Mouse (Mus musculus): Measurements from ENCODE around the gene Tmeff1.
"Not testable (repeated sequence)": the region's sequence is repeated elsewhere in the genome, so short reads cannot be mapped to it uniquely, and the experiment has no call there.

Tmeff1 gene

GRCm38 (mm10) chr4:48679728-48680127 is 94.8 kb downstream of the Tmeff1 start:
- not testable (repeated sequence) for DNase-seq

GRCm38 (mm10) chr4:48680214-48680613 is 95.2 kb downstream of the Tmeff1 start:
- no peak for DNase-seq

DNA sequence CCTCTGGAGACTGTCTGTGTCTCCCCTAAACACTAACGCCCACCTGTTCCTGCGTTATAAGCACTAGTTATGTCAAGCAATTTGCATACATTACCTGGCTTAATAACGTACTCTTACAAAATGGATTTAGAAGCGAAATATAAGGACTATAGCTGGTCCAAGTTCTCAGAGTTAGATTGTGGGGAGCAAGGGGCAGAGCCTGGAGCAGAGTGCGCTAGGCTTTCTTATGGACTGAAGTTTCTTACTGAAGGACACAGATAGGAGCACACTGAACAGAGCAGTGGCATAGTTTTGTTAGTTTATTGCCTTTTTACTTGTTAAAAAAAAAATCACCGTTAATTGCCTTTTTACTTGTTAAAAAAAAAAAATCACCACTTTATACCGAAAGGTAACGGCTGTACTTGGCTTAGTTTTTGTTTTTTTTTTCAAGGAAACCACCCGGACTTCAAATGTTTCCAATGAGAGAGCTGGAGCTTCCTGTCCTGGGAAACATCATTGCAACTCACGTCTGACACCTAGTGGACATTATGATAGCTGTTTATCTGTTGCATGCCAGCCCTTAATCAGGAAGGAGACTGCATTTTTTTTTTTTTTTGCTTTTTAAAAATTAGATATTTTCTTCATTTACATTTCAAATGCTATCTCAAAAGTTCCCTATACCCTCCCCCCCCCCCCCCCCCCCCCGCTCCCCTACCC is 95.8 kb downstream of the Tmeff1 start:
- DNase-seq, result no peak

DNA sequence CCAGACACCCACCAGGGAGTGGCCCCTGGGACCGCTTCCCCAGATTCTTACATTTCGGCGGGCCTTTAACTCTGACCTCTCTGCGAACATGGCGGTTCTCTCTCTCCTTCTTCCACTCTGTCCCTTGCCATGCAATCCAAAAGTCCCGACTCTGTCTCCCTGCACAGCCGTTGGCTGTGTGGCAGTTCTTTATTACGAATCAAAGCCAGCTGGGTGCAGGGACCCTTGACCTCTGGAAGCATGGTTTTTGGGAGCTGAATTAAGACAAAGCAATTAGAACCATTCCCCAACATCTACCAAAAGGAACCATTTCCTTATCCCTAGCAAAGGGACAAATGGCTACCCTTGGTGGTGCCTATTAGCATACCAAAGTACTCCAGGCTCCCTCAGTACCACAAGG is 98.2 kb downstream of the Tmeff1 start:
- no peak for DNase-seq

DNA sequence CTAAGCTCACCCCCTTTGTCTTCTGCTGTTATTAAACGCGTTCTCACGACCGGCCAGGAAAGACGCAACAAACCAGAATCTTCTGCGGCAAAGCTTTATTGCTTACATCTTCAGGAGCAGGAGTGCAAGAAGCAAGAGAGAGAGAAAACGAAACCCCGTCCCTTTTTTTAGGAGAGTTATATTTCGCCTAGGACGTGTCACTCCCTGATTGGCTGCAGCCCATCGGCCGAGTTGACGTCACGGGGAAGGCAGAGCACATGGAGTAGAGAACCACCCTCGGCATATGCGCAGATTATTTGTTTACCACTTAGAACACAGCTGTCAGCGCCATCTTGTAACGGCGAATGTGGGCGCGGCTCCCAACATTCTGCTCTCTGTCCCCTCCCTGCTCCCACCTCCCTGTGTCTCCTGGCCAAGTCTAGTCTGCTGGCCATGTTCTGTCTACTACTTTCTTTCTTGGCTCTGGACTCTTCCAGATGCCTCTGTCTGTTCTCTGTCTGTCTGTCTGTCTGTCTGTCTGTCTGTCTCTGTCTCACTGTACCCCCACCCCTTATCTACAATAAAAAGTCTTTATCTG is 98.7 kb downstream of the Tmeff1 start:
- not testable (repeated sequence) for DNase-seq

DNA sequence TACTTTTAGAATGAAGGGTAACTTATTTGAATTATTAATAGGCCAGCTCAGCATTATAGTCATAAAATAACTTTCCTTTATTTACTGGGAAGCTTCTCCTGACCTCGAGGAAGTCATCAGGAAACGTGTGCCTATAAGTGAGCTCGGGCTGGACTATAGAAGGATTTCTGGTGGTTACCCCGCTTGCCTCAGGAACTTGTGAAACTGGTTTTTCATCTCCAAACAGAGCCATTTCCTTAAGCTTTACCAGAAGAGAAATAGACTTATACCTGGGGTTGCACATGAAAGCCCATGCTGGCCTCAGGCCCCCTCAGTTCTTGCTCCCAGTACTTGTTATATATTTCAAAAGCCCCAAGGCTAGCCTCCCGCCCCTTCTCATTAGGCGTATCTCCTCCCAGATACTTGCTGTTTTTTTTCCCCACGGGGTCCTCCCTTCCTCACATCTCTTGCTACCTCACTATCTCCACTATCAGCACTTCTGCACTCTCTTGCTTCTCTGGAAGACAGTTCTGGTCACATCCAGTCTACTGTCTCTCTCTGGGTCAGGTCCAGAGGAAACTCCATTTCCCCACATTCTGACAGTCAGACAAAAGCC is 99.7 kb downstream of the Tmeff1 start:
- DNase-seq, result no peak

GRCm38 (mm10) chr4:48688148-48688547 is 103.2 kb downstream of the Tmeff1 start:
- DNase-seq, result no peak

- DNase-seq, result peak; percentile 35
Measured at GRCm38 (mm10) chr4:48690640-48691039, 105.7 kb downstream of the Tmeff1 start.

- DNase-seq, result peak; percentile 59
Measured at GRCm38 (mm10) chr4:48691793-48692437, 106.9 kb downstream of the Tmeff1 start.

DNA sequence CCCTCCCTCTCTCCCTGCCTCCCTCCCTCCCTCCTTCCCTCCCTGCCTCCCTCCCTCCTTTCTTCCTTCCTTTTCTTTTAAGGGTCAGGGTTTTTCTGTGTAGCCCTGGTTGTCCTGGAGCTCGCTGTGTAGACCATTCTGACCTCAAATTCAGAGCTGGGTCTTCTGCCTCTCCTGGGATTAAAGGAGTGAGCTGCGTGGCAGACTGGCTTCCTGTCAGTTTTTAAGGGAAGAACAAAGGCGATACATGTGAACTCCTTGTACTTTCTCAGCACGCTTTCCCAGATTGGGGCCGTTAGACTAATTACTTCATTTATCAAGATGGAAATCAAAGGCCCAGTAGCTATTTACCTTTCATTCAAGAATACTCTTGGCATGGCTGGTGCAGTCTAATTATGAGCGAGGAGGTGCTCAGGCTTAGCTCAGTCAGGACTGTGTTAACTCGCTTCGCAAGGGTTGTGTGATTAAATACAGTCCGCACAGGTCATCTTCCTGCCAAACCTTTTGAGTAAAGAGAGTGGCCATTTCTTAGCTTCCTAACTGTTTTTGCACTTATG is 107.8 kb downstream of the Tmeff1 start:
- no peak for DNase-seq

- DNase-seq, result no peak
Measured at GRCm38 (mm10) chr4:48696706-48697105, 111.7 kb downstream of the Tmeff1 start.

- no peak for DNase-seq
Measured at GRCm38 (mm10) chr4:48697302-48697701, 112.3 kb downstream of the Tmeff1 start.
